Mouse (Mus musculus): ENCODE data around the gene 1700015G11Rik. TPM values are rescaled to one million over a fixed set of nuclear protein-coding genes. Genes with fewer than 3 reads are reported as not detected.

1700015G11Rik gene
- not detected for total RNA-seq (2023)

GRCm38 (mm10) chr7:52015628-52016027 is at the start of gene 1700015G11Rik:
Gene 1700015G11Rik, minus strand, starts transcription at chr7:52015728.

GRCm38 (mm10) chr7:52005511-52006295 is 9.8 kb downstream of the 1700015G11Rik start, which contains the start of gene Svip:
Gene Svip, minus strand, starts transcription at chr7:52006018.

Other genes with a start within 250 kb of the 1700015G11Rik start
- gene Gas2, start 153.7 kb downstream of the 1700015G11Rik start, total RNA-seq (2023), result 1 to 10 TPM; 3.1 to 7.4 TPM
- 1 to 10 TPM; 7.6 to 7.9 TPM for gene Fancf, start 153.5 kb downstream of the 1700015G11Rik start, total RNA-seq (2023)
- under 1 TPM in 1 of 2 experiments, not detected in 1; 0.35 TPM for gene Svip, start 9.7 kb downstream of the 1700015G11Rik start, total RNA-seq (2023)